Comparison of ENCODE assay signal across 8 mouse cellular contexts in the genomic region with DNA sequence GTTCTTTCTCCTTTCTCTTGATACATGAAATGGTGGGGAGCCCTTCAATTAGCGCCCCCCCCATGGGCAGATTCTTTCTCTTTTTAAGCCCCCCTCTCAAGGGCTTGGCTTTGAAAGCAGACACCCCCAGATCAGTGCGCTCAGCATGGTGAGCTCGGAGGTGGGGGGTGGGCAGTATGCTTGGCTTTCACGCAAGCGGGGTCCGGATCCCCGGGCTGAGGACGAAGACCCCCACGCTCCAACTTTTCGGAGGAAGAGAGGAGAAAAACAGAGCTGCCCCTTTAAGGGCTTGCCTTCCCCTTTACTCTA. TPM values are rescaled to one million over a fixed set of nuclear protein-coding genes. Genes with fewer than 3 reads are reported as not detected.
DNase-seq lines count a peak whose midpoint lies in the region; ATAC-seq and TF ChIP-seq lines count a peak whose summit lies in the region.

No protein-coding gene starts in this region.

- H3K27me3 ChIP-seq in forebrain, embryonic 10.5 days (ENCODE audit: poor library complexity, severe bottlenecking), result peaks cover 29% of the 10 kb centered on the region; the same call in 1 of the 2 replicates
- no peaks in the 10 kb centered on the region for H3K27me3 ChIP-seq in limb, embryonic 10.5 days (ENCODE audit: low read depth, poor library complexity, severe bottlenecking)
- H3K27me3 ChIP-seq in neural tube, embryonic 12.5 days (replicated peaks), result no peaks in the 10 kb centered on the region

- peaks cover 59% of the 10 kb centered on the region for H3K4me1 ChIP-seq in forebrain, embryonic 10.5 days
- peaks cover 46% of the 10 kb centered on the region for H3K4me1 ChIP-seq in limb, embryonic 10.5 days
- H3K4me1 ChIP-seq in neural tube, embryonic 12.5 days, result peaks cover 38% of the 10 kb centered on the region

- no peaks in the 10 kb centered on the region for H3K36me3 ChIP-seq in forebrain, embryonic 10.5 days (replicated peaks)
- H3K36me3 ChIP-seq in limb, embryonic 10.5 days, result no peaks in the 10 kb centered on the region
- H3K36me3 ChIP-seq in neural tube, embryonic 12.5 days, result no peaks in the 10 kb centered on the region

- no peak for DNase-seq in left cerebral cortex, adult 2 months (ENCODE audit: extremely low spot score in 1 of 2, low spot score in 2 of 2)
- no peak for DNase-seq in left cerebral cortex, adult 18-20 months (ENCODE audit: low spot score in 2 of 2)
- DNase-seq in forebrain, embryonic 10.5 days (ENCODE audit: extremely low spot score, low spot score), result no peak
- DNase-seq in limb, embryonic 10.5 days (ENCODE audit: low spot score), result no peak
- DNase-seq in left cerebral cortex, postnatal 25 days (ENCODE audit: low spot score in 2 of 2), result no peak
- DNase-seq in cerebellum, postnatal 4 days (ENCODE audit: low spot score in 2 of 2), result no peak

- no peak for ATAC-seq in neural tube, embryonic 12.5 days (ENCODE audit: low FRiP score, low read depth)
- ATAC-seq in inflammation-experienced regulatory T-cells, adult 6 months, result no peak

- intact Hi-C loops in left cerebral cortex, adult 2 months (cut with DNase I), result loop anchor here (2.0 to 5.0 kb wide), 4 partner anchors 48 to 368 kb away; no protein-coding TSS in a partner anchor
- intact Hi-C loops in left cerebral cortex, postnatal 25 days (cut with DNase I), result loop anchor here (5.0 kb wide), 2 partner anchors 48 to 368 kb away; no protein-coding TSS in a partner anchor

- no peaks in the 10 kb centered on the region for H3K9me3 ChIP-seq in forebrain, embryonic 10.5 days
- H3K9me3 ChIP-seq in limb, embryonic 10.5 days (replicated peaks), result no peaks in the 10 kb centered on the region
- no peaks in the 10 kb centered on the region for H3K9me3 ChIP-seq in neural tube, embryonic 12.5 days

- peak overlapping the region; percentile 85 for H3K4me2 ChIP-seq in neural tube, embryonic 12.5 days (replicated peaks)

- 0% methylated on average over 10 of the region's 10 CpGs for WGBS in forebrain, embryonic 10.5 days
- 0% methylated on average over 10 of the region's 10 CpGs for WGBS in limb, embryonic 10.5 days
- WGBS in neural tube, embryonic 12.5 days, result 1% methylated on average over 10 of the region's 10 CpGs

- peak overlapping the region; percentile 73 for H3K4me3 ChIP-seq in left cerebral cortex, adult 2 months
- peak overlapping the region; percentile 75 for H3K4me3 ChIP-seq in forebrain, embryonic 10.5 days
- H3K4me3 ChIP-seq in limb, embryonic 10.5 days, result peak overlapping the region; percentile 91
- H3K4me3 ChIP-seq in neural tube, embryonic 12.5 days, result peak overlapping the region; percentile 84

- peak overlapping the region; percentile 72; the same call in 1 of the 2 replicates for H3K27ac ChIP-seq in left cerebral cortex, adult 2 months
- peak overlapping the region; percentile 95 for H3K27ac ChIP-seq in forebrain, embryonic 10.5 days
- H3K27ac ChIP-seq in limb, embryonic 10.5 days, result peak overlapping the region; percentile 94
- 0 out of 2 replicates have a peak overlapping the region, but pooled peaks have one; percentile 26 for H3K27ac ChIP-seq in neural tube, embryonic 12.5 days

- no peak for TF ChIP-seq CTCF in left cerebral cortex, adult 2 months (IDR thresholded peaks at IDR 0.05)

- peak overlapping the region; percentile 89 for H3K9ac ChIP-seq in neural tube, embryonic 12.5 days

RNA-seq across cellular contexts. Expression of gene Peli2, which starts 0.2 kb away (rescaled TPM):
- 10 to 100 TPM; 19.3 to 23.1 TPM for total RNA-seq in left cerebral cortex, adult 2 months (2021)
- total RNA-seq in left cerebral cortex, adult 18-20 months (2021), result 10 to 100 TPM; 12.7 to 20.8 TPM
- 5.7 and 6.8 TPM in 2 replicates for polyA plus RNA-seq in forebrain, embryonic 10.5 days (2016; fragmentation: Nextera tagmentation; extraction: Ambion mirVana)
- 5.4 and 7.3 TPM in 2 replicates for polyA plus RNA-seq in limb, embryonic 10.5 days (2016; fragmentation: Nextera tagmentation; extraction: Ambion mirVana)
- 17.1 and 17.4 TPM in 2 replicates for polyA plus RNA-seq in neural tube, embryonic 12.5 days (2016; fragmentation: Nextera tagmentation; extraction: Ambion mirVana)
- 10 to 100 TPM; 13.5 to 21.0 TPM for total RNA-seq in left cerebral cortex, postnatal 25 days (2021)
- polyA plus RNA-seq in inflammation-experienced regulatory T-cells, adult 6 months (2017; shearing (Covaris generic)), result under 1 TPM; 0.32 to 0.65 (median 0.47) TPM

Comparison
In these comparisons a context has a peak if more than half of its experiments do, and no peak if none do; other contexts are left out.
1. H3K27ac ChIP-seq: peak in every context shown above with its lines; median percentile 95 in forebrain, embryonic 10.5 days; 94 in limb, embryonic 10.5 days; 72 in left cerebral cortex, adult 2 months; 26 in neural tube, embryonic 12.5 days.